Mouse (Mus musculus) monocyte, adult 5-6 weeks (primary cell): ENCODE measurements around the gene Asic2. TPM values are rescaled to one million over a fixed set of nuclear protein-coding genes. Genes with fewer than 3 reads are reported as not detected.

Experiments used
- ATAC-seq: fragments of 153-309, 156-312 bp; replicated peaks from 2 replicates; pipeline ENCODE4 v1.8.0; 2017; ENCODE audit warnings: mild to moderate bottlenecking; ENCODE audit not compliant: low TSS enrichment, insufficient number of reproducible peaks, severe bottlenecking, poor library complexity, low FRiP score
- total RNA-seq: library from RNA; stranded (forward); fragments of 200-1000, 200-491, 200-594 nt; gene quantifications from 3 replicates; pipeline ENCODE4 v1.2.3, GENCODE M21; 2017

Gene Asic2
- total RNA-seq, 1 experiment from 2014 or later: not detected

- no peak for ATAC-seq
Measured at GRCm38 (mm10) chr11:81223361-81223760, 744.9 kb downstream of the Asic2 start.

- ATAC-seq: no peak
Measured at GRCm38 (mm10) chr11:81220786-81221185, 747.5 kb downstream of the Asic2 start.

DNA sequence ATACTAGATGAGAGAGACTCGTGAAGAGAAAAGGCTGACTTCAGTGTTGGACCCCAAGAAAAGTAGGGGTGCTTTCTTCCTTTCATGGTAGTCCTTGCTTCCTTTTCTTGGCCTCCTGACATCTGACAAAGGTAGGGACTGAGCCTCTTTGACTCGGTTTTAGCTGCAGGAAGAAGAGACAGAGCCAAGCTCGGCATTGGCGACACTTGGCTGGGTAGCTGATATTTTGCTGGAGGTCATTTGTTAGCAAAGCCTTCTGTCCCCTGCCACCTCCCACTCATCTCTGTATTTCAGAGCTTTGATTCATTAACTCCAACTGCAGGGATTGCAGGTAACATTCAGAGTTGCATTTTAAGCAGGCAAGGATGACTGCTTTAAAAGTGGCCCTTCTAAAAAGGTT, 762.8 kb downstream of the Asic2 start:
- no peak for ATAC-seq

GRCm38 (mm10) chr11:81202578-81202977, 765.7 kb downstream of the Asic2 start:
- no peak for ATAC-seq

DNA sequence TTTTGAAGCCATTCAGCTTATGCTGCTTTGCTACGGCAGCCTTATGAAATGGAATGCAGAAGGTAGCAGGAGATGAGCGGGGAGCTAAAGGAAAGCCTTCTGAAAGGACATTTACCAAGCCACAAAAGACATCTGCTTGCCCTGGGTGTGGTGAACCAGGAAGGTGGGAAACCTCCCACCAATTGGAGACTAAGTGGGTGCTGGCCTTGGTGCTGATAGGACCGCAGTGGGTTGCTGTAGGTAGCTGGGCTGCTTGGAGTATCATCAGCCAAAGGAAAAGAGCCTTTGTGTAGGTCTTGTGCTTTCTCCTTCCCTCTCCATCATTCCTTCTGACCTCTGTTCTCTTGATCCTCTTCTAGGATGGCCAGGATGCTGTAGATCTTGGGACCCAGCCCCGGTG, 774.4 kb downstream of the Asic2 start:
- no peak for ATAC-seq

DNA sequence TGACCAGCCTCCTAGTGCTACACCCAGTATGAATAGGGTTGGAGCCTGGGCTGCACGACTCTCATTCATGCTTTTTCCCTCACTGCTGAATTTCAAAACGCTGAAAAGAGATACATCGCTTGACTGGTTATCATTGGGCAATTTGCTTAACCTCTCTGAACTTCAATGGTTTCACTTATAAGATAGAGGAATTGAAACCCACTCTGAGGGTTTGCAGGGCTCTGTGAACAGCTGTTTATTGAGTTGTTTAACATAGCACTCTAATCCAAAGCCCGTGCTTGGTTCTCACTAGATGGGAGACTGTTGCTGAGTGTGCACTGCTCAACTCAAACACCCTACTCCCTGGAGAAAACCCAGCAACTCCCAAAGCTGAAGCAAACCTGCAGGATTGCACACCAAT, 776.1 kb downstream of the Asic2 start:
- ATAC-seq: no peak

GRCm38 (mm10) chr11:81189103-81189502, 779.2 kb downstream of the Asic2 start:
- no peak for ATAC-seq

- no peak for ATAC-seq
Measured at GRCm38 (mm10) chr11:81187851-81188250, 780.4 kb downstream of the Asic2 start.

- no peak for ATAC-seq
Measured at GRCm38 (mm10) chr11:81184721-81185120, 783.5 kb downstream of the Asic2 start.

- ATAC-seq: no peak
Measured at GRCm38 (mm10) chr11:81164890-81165289, 803.4 kb downstream of the Asic2 start.

DNA sequence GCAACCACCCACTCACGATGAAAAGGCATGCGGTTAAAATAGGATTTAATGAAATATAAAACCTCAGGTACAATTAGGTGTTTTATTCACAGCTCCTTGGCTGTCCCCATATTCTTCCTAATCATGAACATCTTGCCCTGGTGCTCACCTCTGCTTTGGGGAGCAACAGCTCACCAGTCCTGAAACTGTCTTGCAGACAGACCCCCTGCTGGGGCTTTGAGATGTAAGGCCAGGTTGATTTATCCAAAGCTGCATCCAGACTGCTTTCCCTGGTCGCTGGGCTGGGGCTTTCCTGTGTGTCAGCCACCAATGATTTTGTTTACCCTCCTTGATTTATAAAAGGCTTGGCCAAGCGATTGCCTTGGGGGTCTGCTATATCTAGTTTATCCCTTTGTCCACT, 805.2 kb downstream of the Asic2 start:
- no peak for ATAC-seq

- no peak for ATAC-seq
Measured at GRCm38 (mm10) chr11:81153841-81154240, 814.4 kb downstream of the Asic2 start.

DNA sequence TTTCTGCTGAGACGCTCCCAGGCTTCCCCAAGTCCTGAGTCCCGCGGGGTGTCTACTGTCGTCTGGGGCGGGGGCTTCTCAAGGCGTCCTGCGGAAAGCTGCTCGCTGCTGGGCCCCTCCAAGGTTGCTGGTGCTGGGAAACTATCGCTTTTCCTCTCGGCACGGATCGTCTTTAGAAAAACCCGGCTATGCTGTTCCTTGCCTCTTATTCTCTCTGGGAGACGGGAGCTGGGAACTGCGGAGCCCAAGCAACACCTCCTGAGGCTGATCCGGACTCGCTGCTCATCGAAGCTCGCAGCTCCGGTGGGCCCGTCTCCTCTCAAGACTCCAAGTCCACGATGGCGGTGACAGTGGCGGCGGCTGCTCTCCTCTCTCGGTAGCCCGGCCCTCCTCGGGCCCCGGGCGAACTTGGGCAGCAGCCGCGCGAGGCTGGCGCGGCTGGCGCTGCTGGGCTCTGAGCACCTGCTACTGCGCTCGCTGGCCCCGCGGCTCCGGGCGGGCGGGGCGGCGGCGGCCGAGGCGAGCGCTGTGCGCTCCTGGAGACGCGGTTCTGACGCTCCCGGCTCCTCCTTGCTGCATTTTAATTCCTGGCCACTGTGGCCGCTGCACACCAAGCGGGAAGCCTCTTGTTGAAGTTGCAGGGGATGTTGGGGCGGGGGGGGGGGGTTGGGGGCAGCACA, 815.0 kb downstream of the Asic2 start:
- no peak for ATAC-seq

DNA sequence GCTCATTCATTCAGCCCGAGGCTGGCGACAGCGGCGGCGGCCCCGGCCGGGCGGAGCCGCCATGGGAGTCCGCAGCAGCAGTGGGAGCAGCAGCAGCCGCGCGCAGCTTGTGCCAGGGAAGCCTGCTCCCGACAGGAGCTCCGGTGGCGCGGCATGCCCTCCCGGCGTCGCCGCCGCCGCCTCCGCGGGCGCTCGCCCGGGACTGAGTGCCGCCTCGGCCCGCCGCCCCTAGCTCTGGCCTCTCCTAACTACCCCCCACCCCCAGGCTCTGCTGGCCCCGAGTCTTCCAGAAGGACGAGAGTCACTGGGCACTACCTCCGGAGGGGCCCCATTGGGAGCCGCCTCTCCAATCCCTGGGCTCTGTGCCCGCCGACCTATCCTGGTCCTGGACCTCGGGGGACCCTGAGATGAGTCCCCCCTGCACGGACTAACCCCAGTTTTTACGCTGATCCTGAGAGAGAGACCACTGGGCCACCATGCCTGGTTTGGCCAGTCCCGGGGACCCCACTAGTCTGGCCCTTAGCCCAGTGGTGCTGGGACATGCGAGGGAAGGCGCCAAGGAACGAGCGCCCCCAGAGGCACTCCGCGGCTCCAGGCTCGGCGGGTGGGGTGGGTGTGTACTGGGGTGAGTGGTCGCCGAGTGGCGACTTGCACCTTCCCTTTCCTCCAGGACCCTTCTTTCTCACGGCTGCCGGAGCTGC, 815.6 kb downstream of the Asic2 start:
- ATAC-seq: no peak

DNA sequence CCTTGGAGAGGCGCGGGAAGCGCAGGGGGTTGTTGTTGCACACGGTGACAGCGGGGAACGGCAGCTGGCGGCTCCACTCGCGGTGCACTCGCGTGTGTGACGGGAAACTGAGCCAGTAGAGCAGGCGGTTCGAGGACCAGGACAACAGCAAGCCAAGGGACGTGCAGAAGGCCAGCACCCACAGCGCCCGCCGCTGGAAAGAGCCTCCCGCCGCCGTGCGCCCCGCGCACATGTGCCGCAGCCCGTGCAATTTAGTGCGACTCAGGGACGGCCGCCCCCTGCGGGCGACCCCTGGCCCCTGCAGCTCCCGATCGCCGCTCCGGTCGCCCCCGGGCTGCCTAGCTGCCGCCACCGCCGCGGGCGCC, 816.3 kb downstream of the Asic2 start:
- ATAC-seq: no peak

GRCm38 (mm10) chr11:81151286-81152020, 816.8 kb downstream of the Asic2 start:
- ATAC-seq: no peak

DNA sequence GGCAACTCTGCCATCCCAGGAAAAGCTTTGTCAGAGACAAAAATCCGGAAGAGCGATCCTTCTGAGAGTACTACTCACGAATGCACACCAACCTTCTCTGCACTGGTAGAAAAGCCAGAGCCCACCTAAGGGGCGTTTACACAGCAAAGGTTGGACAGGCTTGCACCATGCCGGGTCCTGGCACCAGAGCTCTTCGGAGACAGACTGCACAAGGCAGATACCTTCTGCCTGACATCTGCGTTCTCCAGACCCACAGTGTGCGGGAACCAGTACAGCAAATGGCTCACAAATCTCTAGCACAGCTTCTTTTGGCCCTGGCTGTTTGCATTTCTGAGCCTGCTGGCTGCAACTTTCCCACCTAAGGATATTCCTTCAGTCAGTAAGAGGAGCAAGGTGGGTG, 817.6 kb downstream of the Asic2 start:
- no peak for ATAC-seq

DNA sequence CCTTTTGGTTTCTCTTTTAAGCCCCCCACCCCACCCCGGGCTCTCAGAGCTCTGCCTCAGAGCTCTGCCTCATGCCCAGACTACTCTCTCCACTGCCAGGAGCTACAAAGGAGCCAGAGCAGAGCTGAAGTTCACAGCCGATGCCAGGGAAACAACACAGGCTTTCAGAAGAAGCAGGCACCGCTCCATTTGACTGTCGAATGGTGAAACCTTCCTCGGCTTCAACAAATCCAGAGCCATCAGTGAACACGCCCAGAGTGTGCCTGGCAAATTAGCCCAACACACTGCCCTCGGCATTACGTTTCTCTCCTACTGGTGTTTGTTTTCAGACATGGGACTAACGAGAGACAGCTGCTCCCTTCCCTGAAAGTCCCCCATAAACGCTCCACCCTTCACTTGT, 819.8 kb downstream of the Asic2 start:
- no peak for ATAC-seq

- no peak for ATAC-seq
Measured at GRCm38 (mm10) chr11:81146574-81147157, 821.6 kb downstream of the Asic2 start.

DNA sequence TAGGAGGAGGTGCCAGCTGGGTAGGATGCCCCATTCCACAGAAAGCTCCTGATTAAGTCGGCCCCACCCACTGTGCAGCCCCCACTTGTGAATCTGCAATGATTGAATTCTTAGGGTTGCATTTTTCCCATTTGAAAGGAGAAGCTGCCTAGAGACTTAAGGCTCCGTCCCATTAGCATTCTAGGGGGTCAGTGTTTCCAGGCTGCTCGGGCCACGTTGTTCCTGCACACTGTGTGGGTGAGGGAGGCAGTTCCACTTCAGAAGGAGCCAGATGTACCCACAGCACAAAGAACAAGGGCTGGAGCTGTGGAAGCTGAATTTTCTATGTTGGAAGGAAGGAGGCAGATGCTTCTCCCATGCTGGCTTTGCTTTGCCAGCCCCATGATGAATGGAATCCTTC, 833.1 kb downstream of the Asic2 start:
- no peak for ATAC-seq
